Mouse (Mus musculus): ENCODE results near the gene Serpinb1a.

GRCm38 (mm10) chr13:32828886-32829285 is 22.1 kb downstream of the Serpinb1a start:
- TF ChIP-seq POLR2A (IDR thresholded peaks at IDR 0.05; ENCODE audit: low read depth, low read length), result no peak
- TF ChIP-seq CTCF (IDR thresholded peaks at IDR 0.05; ENCODE audit: borderline replicate concordance, insufficient read depth, low read length), result no peak

Data from embryonic fibroblast, embryonic 13.5 days (primary cell).